Mouse (Mus musculus): ENCODE results near the gene G6pc2.

DNA sequence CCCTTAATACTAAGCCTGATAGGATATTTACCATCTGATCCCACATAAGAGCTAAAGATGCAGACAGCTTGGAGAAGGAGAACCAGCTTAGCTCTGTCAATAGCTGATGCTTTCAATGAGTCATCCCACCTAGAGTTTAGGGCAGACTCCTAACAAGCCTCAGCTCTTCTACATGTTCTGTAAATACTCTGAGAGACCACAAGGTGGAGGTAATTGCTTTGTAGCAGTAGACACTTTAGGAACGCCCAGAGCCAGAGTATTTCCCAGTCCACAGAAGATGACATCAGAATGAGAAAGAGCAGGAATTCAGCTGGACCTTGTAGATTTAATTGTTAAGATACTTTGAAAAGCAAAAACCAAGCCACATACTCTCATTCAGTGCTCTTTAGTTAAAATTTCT is 65.0 kb downstream of the G6pc2 start:
- TF ChIP-seq EP300 (IDR thresholded peaks at IDR 0.05; ENCODE audit: low read depth) (no peak), CTCF (IDR thresholded peaks at IDR 0.05; ENCODE audit: low read depth) (peak; percentile 58)
